Mouse (Mus musculus) heart, postnatal 0 days (tissue): ENCODE results near the gene Extl1. TPM values are rescaled to one million over a fixed set of nuclear protein-coding genes. Genes with fewer than 3 reads are reported as not detected.

ENCODE experiments used
- ATAC-seq: fragments of 200-750 bp; cut with Nextera tagmentation; 2 replicates; pipeline ENCODE4 v1.8.0; 2017; ENCODE audit warnings: low read depth, moderate number of reproducible peaks, moderate library complexity; ENCODE audit not compliant: insufficient read depth
- DNase-seq: peaks from one replicate; pipeline ENCODE4 v3.0.0-alpha.2; 2016; ENCODE audit warnings: low spot score
- H3K27ac ChIP-seq: fragments of 300-500 bp; sonication (generic); 2 replicates; pipeline ENCODE4 v1.5.1; 2014; ENCODE audit warnings: low read depth, mild to moderate bottlenecking
- H3K27me3 ChIP-seq: fragments of 300-500 bp; sonication (generic); 2 replicates; pipeline ENCODE4 v1.6.1; 2014; ENCODE audit warnings: low read length, mixed read lengths; ENCODE audit not compliant: control insufficient read depth, insufficient read depth
- H3K36me3 ChIP-seq: fragments of 300-500 bp; sonication (generic); replicated peaks from 2 replicates; pipeline ENCODE4 v1.6.1; 2014; ENCODE audit warnings: low read length, mixed read lengths; ENCODE audit not compliant: control insufficient read depth, insufficient read depth
- H3K4me1 ChIP-seq: fragments of 300-500 bp; sonication (generic); 2 replicates; pipeline ENCODE4 v1.6.1; 2014; ENCODE audit warnings: antibody characterized with exemption; ENCODE audit not compliant: control insufficient read depth, insufficient read depth
- H3K4me2 ChIP-seq: fragments of 300-500 bp; sonication (generic); 2 replicates; pipeline ENCODE4 v1.6.1; 2014; ENCODE audit warnings: low read depth, mild to moderate bottlenecking, low read length, moderate library complexity
- H3K4me3 ChIP-seq: fragments of 300-500 bp; sonication (generic); 2 replicates; pipeline ENCODE4 v1.5.1; 2014; ENCODE audit warnings: low read depth, low read length
- H3K9ac ChIP-seq: fragments of 300-500 bp; sonication (generic); replicated peaks from 2 replicates; pipeline ENCODE4 v1.6.1; 2014; ENCODE audit warnings: low read depth, low read length, mixed read lengths
- H3K9me3 ChIP-seq: fragments of 300-500 bp; sonication (generic); replicated peaks from 2 replicates; pipeline ENCODE4 v1.6.1; 2016; ENCODE audit warnings: low read length; ENCODE audit not compliant: control insufficient read depth
- CTCF ChIP-seq: IDR thresholded peaks from 2 replicates; pipeline ENCODE4 v1.5.1; 2016; ENCODE audit warnings: antibody characterized with exemption, control low read depth, low read depth
- EP300 ChIP-seq: IDR thresholded peaks from 2 replicates; pipeline ENCODE4 v1.6.1; 2016; ENCODE audit warnings: antibody characterized with exemption, low read depth
- WGBS: fragments of 180-500 bp; shearing (Covaris S2); extraction: QIAGEN DNeasy Blood & Tissue Kit; methylation state at CpG from one replicate; pipeline ENCODE4 v1.1.7; 2014; 5-methylcytosine and 5-hydroxymethylcytosine counted together
- polyA plus RNA-seq: library from polyadenylated mRNA; unstranded; fragments of >200 nt; fragmentation: Nextera tagmentation; extraction: Ambion mirVana; gene quantifications from 2 replicates; pipeline ENCODE4 v1.2.1, GENCODE M21; 2015
- total RNA-seq: library from RNA; depleted of rRNA; stranded (reverse); fragments of >200 nt; gene quantifications from 2 replicates; pipeline ENCODE4 v1.2.3, GENCODE M21; 2014; ENCODE audit warnings: low replicate concordance

Gene Extl1
- total and polyA plus RNA-seq, 2 experiments from 2014 or later = 3.1 to 3.4 TPM

GRCm38 (mm10) chr4:134417111-134417510 is 33.5 kb upstream of the Extl1 start:
- H3K9ac ChIP-seq = no peak overlapping the region
- H3K4me1 ChIP-seq = peaks cover 2% of the 10 kb centered on the region; the same call in 1 of the 2 replicates
- WGBS = 60% methylated on average over 7 of the region's 7 CpGs
- no peak overlapping the region for H3K4me3 ChIP-seq
- H3K4me2 ChIP-seq = no peak overlapping the region
- no peaks in the 10 kb centered on the region for H3K27me3 ChIP-seq
- DNase-seq (no peak), ATAC-seq (peak; percentile 24; the same call in 1 of the 2 replicates)
- peaks cover 22% of the 10 kb centered on the region; the same call in 1 of the 2 replicates for H3K36me3 ChIP-seq
- H3K27ac ChIP-seq = no peak overlapping the region
- no peaks in the 10 kb centered on the region for H3K9me3 ChIP-seq
- TF ChIP-seq EP300 (no peak), CTCF (no peak)

- Histone ChIP-seq H3K9ac (no peak overlapping the region), H3K27me3 (no peaks in the 10 kb centered on the region), H3K9me3 (no peaks in the 10 kb centered on the region), H3K4me1 (peaks cover 5% of the 10 kb centered on the region; the same call in 1 of the 2 replicates), H3K4me3 (no peak overlapping the region), H3K4me2 (peak overlapping the region; percentile 33), H3K36me3 (peaks cover 22% of the 10 kb centered on the region; the same call in 1 of the 2 replicates), H3K27ac (peak overlapping the region; percentile 37; the same call in 1 of the 2 replicates)
- DNase-seq (no peak), ATAC-seq (peak; percentile 24; the same call in 1 of the 2 replicates)
- 51% methylated on average over 15 of the region's 15 CpGs for WGBS
- no peak for TF ChIP-seq CTCF
- no peak for TF ChIP-seq EP300
These were observed 33.0 kb upstream of the Extl1 start for GRCm38 (mm10) chr4:134416602-134417001.

GRCm38 (mm10) chr4:134416177-134416576 is 32.5 kb upstream of the Extl1 start:
- 46% methylated on average over 17 of the region's 17 CpGs for WGBS
- Histone ChIP-seq H3K9me3 (no peaks in the 10 kb centered on the region), H3K4me3 (no peak overlapping the region), H3K4me1 (peaks cover 5% of the 10 kb centered on the region; the same call in 1 of the 2 replicates), H3K27ac (peak overlapping the region; percentile 37; the same call in 1 of the 2 replicates), H3K9ac (no peak overlapping the region), H3K36me3 (peaks cover 22% of the 10 kb centered on the region; the same call in 1 of the 2 replicates), H3K27me3 (no peaks in the 10 kb centered on the region), H3K4me2 (peak overlapping the region; percentile 33)
- TF ChIP-seq CTCF (no peak), EP300 (no peak)
- DNase-seq = no peak
- ATAC-seq = 0 out of 2 replicates have a peak, but pooled peaks have one; percentile 8

GRCm38 (mm10) chr4:134409286-134409685 is 25.6 kb upstream of the Extl1 start:
- Histone ChIP-seq H3K9me3 (no peaks in the 10 kb centered on the region), H3K27me3 (no peaks in the 10 kb centered on the region), H3K36me3 (0 out of 2 replicates have a peak, but pooled peaks cover 8% of the 10 kb centered on the region), H3K27ac (no peak overlapping the region), H3K9ac (no peak overlapping the region), H3K4me1 (peaks cover 5% of the 10 kb centered on the region; the same call in 1 of the 2 replicates), H3K4me2 (no peak overlapping the region), H3K4me3 (no peak overlapping the region)
- WGBS = 73% methylated on average over 5 of the region's 5 CpGs
- no peak for DNase-seq
- TF ChIP-seq EP300 (no peak), CTCF (peak; percentile 27)
- ATAC-seq = no peak

GRCm38 (mm10) chr4:134403721-134404120 is 20.1 kb upstream of the Extl1 start:
- Histone ChIP-seq H3K4me2 (no peak overlapping the region), H3K36me3 (no peaks in the 10 kb centered on the region), H3K4me3 (no peak overlapping the region), H3K27me3 (no peaks in the 10 kb centered on the region), H3K27ac (no peak overlapping the region), H3K4me1 (peaks cover 31% of the 10 kb centered on the region), H3K9me3 (no peaks in the 10 kb centered on the region), H3K9ac (no peak overlapping the region)
- whole genome bisulfite sequencing = 36% methylated on average over 7 of the region's 7 CpGs
- ATAC-seq = no peak
- DNase-seq = no peak
- TF ChIP-seq EP300 (no peak), CTCF (0 out of 2 replicates have a peak, but pooled peaks have one; percentile 17)
